Mouse (Mus musculus): ENCODE data around the gene Mybbp1a. TPM values are rescaled to one million over a fixed set of nuclear protein-coding genes. Genes with fewer than 3 reads are reported as not detected.

Mybbp1a gene
- total and polyA plus RNA-seq, 3 experiments: 174 to 816 (median 245) TPM

DNA sequence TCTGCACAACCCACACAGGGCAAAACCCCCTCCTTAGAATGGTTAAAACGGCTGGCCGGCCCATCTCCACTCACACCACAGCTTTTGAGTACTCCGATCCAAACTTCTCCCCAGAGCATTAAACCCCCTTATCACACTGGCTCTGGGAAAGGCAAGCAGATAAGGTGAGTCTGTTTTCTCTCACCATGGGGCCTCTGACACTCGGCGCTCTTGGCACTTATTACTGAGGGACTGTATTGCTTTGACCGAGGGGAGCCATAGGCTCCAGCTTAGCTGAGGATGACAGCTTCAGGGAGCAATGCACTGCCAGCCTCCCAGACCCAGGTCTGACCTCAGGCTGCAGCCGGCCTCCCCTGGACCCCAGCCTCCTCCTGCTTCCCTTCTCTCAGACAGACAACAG is 33.6 kb upstream of the Mybbp1a start:
- Histone ChIP-seq H3K9ac (ENCODE audit: insufficient read depth, low read depth) (no peak overlapping the region), H3K9me3 (replicated peaks; ENCODE audit: low read length) (peaks cover 3% of the 10 kb centered on the region), H3K79me2 (replicated peaks; ENCODE audit: control insufficient read depth, extremely low read depth, insufficient read depth, poor library complexity, severe bottlenecking) (no peaks in the 10 kb centered on the region), H3K4me1 (ENCODE audit: control insufficient read depth in 1 of 2, insufficient read depth in 2 of 2) (peaks cover 3 to 5% of the 10 kb centered on the region in 2 experiments; a peak in 3 of 4 replicates), H3K36me3 (replicated peaks in 1 of 2; ENCODE audit: control insufficient read depth in 1 of 2, insufficient read depth in 1 of 2, low read length in 1 of 2) (no peaks in the 10 kb centered on the region), H3K4me3 (replicated peaks in 1 of 3; ENCODE audit: low read depth in 2 of 3, low read length in 2 of 3, poor library complexity in 1 of 3) (no peak overlapping the region), H3K4me2 (ENCODE audit: insufficient read depth, low read depth, poor library complexity, severe bottlenecking) (no peak overlapping the region), H3K27me3 (replicated peaks) (peaks cover 93% of the 10 kb centered on the region), H3K27ac (ENCODE audit: insufficient read depth, low read depth) (no peak overlapping the region)
- dilution Hi-C loops (cut with MboI; ENCODE audit: extremely low pct_ligation_motif_present, extremely low pct_unique_long_range_greater_than_20kb, low sequenced_read_pairs): no loop called here
- in situ Hi-C loops (cut with MboI; ENCODE audit: low pct_ligation_motif_present, low pct_unique_long_range_greater_than_20kb, low sequenced_read_pairs): no loop called here
- no peak for DNase-seq (ENCODE audit: extremely low read depth)
- TF ChIP-seq USF1 (IDR thresholded peaks at IDR 0.05; ENCODE audit: low read depth, low read length) (no peak), SIN3A (IDR thresholded peaks at IDR 0.05; ENCODE audit: low read length) (no peak), ZKSCAN1 (IDR thresholded peaks at IDR 0.05; ENCODE audit: borderline replicate concordance, low read depth, low read length) (no peak), POLR2A (IDR thresholded peaks at IDR 0.05; ENCODE audit: low read depth, low read length) (no peak), CTCF (conservative IDR thresholded peaks at IDR 0.05 in 1 of 2, IDR thresholded peaks at IDR 0.05 in 1 of 2; ENCODE audit: low read depth in 2 of 2, low read length in 2 of 2) (no peak)

- H3K79me2 ChIP-seq (replicated peaks; ENCODE audit: control insufficient read depth, extremely low read depth, insufficient read depth, poor library complexity, severe bottlenecking): no peaks in the 10 kb centered on the region
- H3K27ac ChIP-seq (ENCODE audit: insufficient read depth, low read depth): no peak overlapping the region
- DNase-seq (ENCODE audit: extremely low read depth): no peak
- H3K27me3 ChIP-seq (replicated peaks): peaks cover 93% of the 10 kb centered on the region
- H3K9ac ChIP-seq (ENCODE audit: insufficient read depth, low read depth): no peak overlapping the region
- H3K4me2 ChIP-seq (ENCODE audit: insufficient read depth, low read depth, poor library complexity, severe bottlenecking): no peak overlapping the region
- H3K9me3 ChIP-seq (replicated peaks; ENCODE audit: low read length): peaks cover 3% of the 10 kb centered on the region
- peaks cover 3 to 5% of the 10 kb centered on the region in 2 experiments; a peak in 3 of 4 replicates for H3K4me1 ChIP-seq (ENCODE audit: control insufficient read depth in 1 of 2, insufficient read depth in 2 of 2)
- no peak overlapping the region for H3K4me3 ChIP-seq (replicated peaks in 1 of 3; ENCODE audit: low read depth in 2 of 3, low read length in 2 of 3, poor library complexity in 1 of 3)
- in situ Hi-C loops (cut with MboI; ENCODE audit: low pct_ligation_motif_present, low pct_unique_long_range_greater_than_20kb, low sequenced_read_pairs) (no loop called here), dilution Hi-C loops (cut with MboI; ENCODE audit: extremely low pct_ligation_motif_present, extremely low pct_unique_long_range_greater_than_20kb, low sequenced_read_pairs) (no loop called here)
- no peak for TF ChIP-seq ZNF384 (IDR thresholded peaks at IDR 0.05; ENCODE audit: low read depth, low read length)
- no peak for TF ChIP-seq RAD21 (IDR thresholded peaks at IDR 0.05; ENCODE audit: low read depth, low read length)
- no peak for TF ChIP-seq MEF2A (IDR thresholded peaks at IDR 0.05; ENCODE audit: borderline replicate concordance, low read depth, low read length)
- no peak for TF ChIP-seq PAX5 (IDR thresholded peaks at IDR 0.05; ENCODE audit: low read length)
- TF ChIP-seq MAX (IDR thresholded peaks at IDR 0.05; ENCODE audit: low read length): no peak
- no peak for TF ChIP-seq USF2 (conservative IDR thresholded peaks at IDR 0.05; ENCODE audit: low read depth, low read length)
- no peak for TF ChIP-seq ELF1 (IDR thresholded peaks at IDR 0.05; ENCODE audit: low read depth, low read length)
- TF ChIP-seq KAT2A (IDR thresholded peaks at IDR 0.05; ENCODE audit: insufficient replicate concordance, low read length): no peak
- no peak for TF ChIP-seq HCFC1 (IDR thresholded peaks at IDR 0.05; ENCODE audit: low read depth, low read length)
- no peak for TF ChIP-seq MYC (IDR thresholded peaks at IDR 0.05; ENCODE audit: low read depth, low read length)
- no peak for TF ChIP-seq EP300 (IDR thresholded peaks at IDR 0.05; ENCODE audit: low read length)
- TF ChIP-seq UBTF (IDR thresholded peaks at IDR 0.05; ENCODE audit: low read depth, low read length): no peak
- TF ChIP-seq BHLHE40 (IDR thresholded peaks at IDR 0.05; ENCODE audit: low read depth, low read length): no peak
- H3K36me3 ChIP-seq (replicated peaks in 1 of 2; ENCODE audit: control insufficient read depth in 1 of 2, insufficient read depth in 1 of 2, low read length in 1 of 2): no peaks in the 10 kb centered on the region
Observed at GRCm38 (mm10) chr11:72408451-72409170, 32.5 kb upstream of the Mybbp1a start.

Measured in CH12.LX (cell line).